Mouse (Mus musculus) granulocyte monocyte progenitor cell, adult 5-6 weeks (primary cell): ENCODE data around the gene Pafah1b2. TPM values are rescaled to one million over a fixed set of nuclear protein-coding genes. Genes with fewer than 3 reads are reported as not detected.

Source experiments
- total RNA-seq, 2 experiments: library from RNA; stranded (forward) in 1 of 2; stranded (reverse) in 1 of 2; fragments of 200-712, 200-1000 nt in 1 of 2; fragments of >200 nt in 1 of 2; fragmentation: Nextera tagmentation in 1 of 2; gene quantifications; 2 replicates each; pipeline ENCODE4 v1.2.3; 2014 to 2017

Gene Pafah1b2
- total RNA-seq, 2 experiments from 2014 or later, result 32.3 to 95.7 TPM

Other genes with a start within 250 kb of the Pafah1b2 start
- gene Cep164, start 184.0 kb downstream of the Pafah1b2 start, total RNA-seq (2014; fragmentation: Nextera tagmentation), result 19.8 and 22.3 TPM in 2 replicates
- 18.5 and 22.1 TPM in 2 replicates for gene Cep164, start 184.0 kb downstream of the Pafah1b2 start, total RNA-seq (2017)
- gene Bace1, start 174.1 kb downstream of the Pafah1b2 start, total RNA-seq (2014; fragmentation: Nextera tagmentation), result 44.3 and 77.0 TPM in 2 replicates
- gene Bace1, start 174.1 kb downstream of the Pafah1b2 start, total RNA-seq (2017), result 48.5 and 62.9 TPM in 2 replicates
- 12.6 and 30.7 TPM in 2 replicates for gene Pcsk7, start 106.2 kb downstream of the Pafah1b2 start, total RNA-seq (2014; fragmentation: Nextera tagmentation)
- gene Pcsk7, start 106.2 kb downstream of the Pafah1b2 start, total RNA-seq (2017), result 11.3 and 13.9 TPM in 2 replicates
- 26.8 and 31.6 TPM in 2 replicates for gene Rnf214, start 105.8 kb downstream of the Pafah1b2 start, total RNA-seq (2014; fragmentation: Nextera tagmentation)
- gene Rnf214, start 105.8 kb downstream of the Pafah1b2 start, total RNA-seq (2017), result 16.6 and 22.4 TPM in 2 replicates
- not detected in 2 replicates for gene Tagln, start 76.6 kb downstream of the Pafah1b2 start, total RNA-seq (2014; fragmentation: Nextera tagmentation)
- not detected in 2 replicates for gene Tagln, start 76.6 kb downstream of the Pafah1b2 start, total RNA-seq (2017)
- 31.0 and 57.9 TPM in 2 replicates for gene Sidt2, start 57.4 kb downstream of the Pafah1b2 start, total RNA-seq (2014; fragmentation: Nextera tagmentation)
- gene Sidt2, start 57.4 kb downstream of the Pafah1b2 start, total RNA-seq (2017), result 18.7 and 29.3 TPM in 2 replicates
- 35.8 and 59.8 TPM in 2 replicates for gene Sik3, start 130 bp upstream of the Pafah1b2 start, total RNA-seq (2014; fragmentation: Nextera tagmentation)
- gene Sik3, start 130 bp upstream of the Pafah1b2 start, total RNA-seq (2017), result 12.7 and 16.5 TPM in 2 replicates
- gene Apoa1, start 215.9 kb upstream of the Pafah1b2 start, total RNA-seq (2014; fragmentation: Nextera tagmentation), result not detected in 2 replicates
- not detected in 2 replicates for gene Apoa1, start 215.9 kb upstream of the Pafah1b2 start, total RNA-seq (2017)
- gene Apoc3, start 222.9 kb upstream of the Pafah1b2 start, total RNA-seq (2014; fragmentation: Nextera tagmentation), result not detected in 2 replicates
- not detected in 2 replicates for gene Apoc3, start 222.9 kb upstream of the Pafah1b2 start, total RNA-seq (2017)
- gene Apoa4, start 228.0 kb upstream of the Pafah1b2 start, total RNA-seq (2014; fragmentation: Nextera tagmentation), result not detected in 2 replicates
- gene Apoa4, start 228.0 kb upstream of the Pafah1b2 start, total RNA-seq (2017), result not detected in 2 replicates